Mouse (Mus musculus) forebrain, postnatal 0 days (tissue): Measurements from ENCODE around the gene Gm49388. TPM values are rescaled to one million over a fixed set of nuclear protein-coding genes. Genes with fewer than 3 reads are reported as not detected.

Source experiments
- ATAC-seq: fragments of 200-750 bp; cut with Nextera tagmentation; 2 replicates; pipeline ENCODE4 v1.8.0; 2017; ENCODE audit warnings: mild to moderate bottlenecking, moderate library complexity
- DNase-seq: peaks from one replicate; pipeline ENCODE4 v3.0.0-alpha.2; 2015
- H3K27ac ChIP-seq: fragments of 300-500 bp; sonication (generic); 2 replicates; pipeline ENCODE4 v1.5.1; 2014; ENCODE audit warnings: low read depth, mild to moderate bottlenecking, antibody characterized with exemption, low read length, moderate library complexity, mixed read lengths
- H3K27me3 ChIP-seq: fragments of 300-500 bp; sonication (generic); 2 replicates; pipeline ENCODE4 v1.6.1; 2014; ENCODE audit warnings: mild to moderate bottlenecking, low read length, mixed read lengths; ENCODE audit not compliant: insufficient read depth
- H3K36me3 ChIP-seq: fragments of 300-500 bp; sonication (generic); 2 replicates; pipeline ENCODE4 v1.6.1; 2014; ENCODE audit warnings: mild to moderate bottlenecking, moderate library complexity; ENCODE audit not compliant: insufficient read depth
- H3K4me1 ChIP-seq: fragments of 300-500 bp; sonication (generic); 2 replicates; pipeline ENCODE4 v1.6.1; 2014; ENCODE audit warnings: antibody characterized with exemption; ENCODE audit not compliant: insufficient read depth
- H3K4me2 ChIP-seq: fragments of 300-500 bp; sonication (generic); 2 replicates; pipeline ENCODE4 v1.6.1; 2014; ENCODE audit warnings: low read depth, mild to moderate bottlenecking, moderate library complexity
- H3K4me3 ChIP-seq: fragments of 300-500 bp; sonication (generic); 2 replicates; pipeline ENCODE4 v1.5.1; 2014; ENCODE audit warnings: low read depth, low read length, mixed read lengths
- H3K9ac ChIP-seq: fragments of 300-500 bp; sonication (generic); 2 replicates; pipeline ENCODE4 v1.6.1; 2014; ENCODE audit warnings: mild to moderate bottlenecking
- H3K9me3 ChIP-seq: fragments of 300-500 bp; sonication (generic); 2 replicates; pipeline ENCODE4 v1.6.1; 2016; ENCODE audit warnings: low read length
- CTCF ChIP-seq: sonication (generic); IDR thresholded peaks from 2 replicates; pipeline ENCODE4 v1.5.1; 2016; ENCODE audit warnings: antibody characterized with exemption, control low read depth, low read depth
- WGBS: fragments of 180-500 bp; shearing (Covaris S2); extraction: QIAGEN DNeasy Blood & Tissue Kit; methylation state at CpG from one replicate; pipeline ENCODE4 v1.1.7; 2014; 5-methylcytosine and 5-hydroxymethylcytosine counted together
- polyA plus RNA-seq: library from polyadenylated mRNA; unstranded; fragments of >200 nt; fragmentation: Nextera tagmentation; extraction: Ambion mirVana; gene quantifications from 2 replicates; pipeline ENCODE4 v1.2.1, GENCODE M21; 2015
- total RNA-seq: library from RNA; depleted of rRNA; stranded (reverse); fragments of >200 nt; gene quantifications from 2 replicates; pipeline ENCODE4 v1.2.3, GENCODE M21; 2014

The Gm49388 gene
- total and polyA plus RNA-seq, 2 experiments from 2014 or later = 0.05 TPM; not detected in 1

DNA sequence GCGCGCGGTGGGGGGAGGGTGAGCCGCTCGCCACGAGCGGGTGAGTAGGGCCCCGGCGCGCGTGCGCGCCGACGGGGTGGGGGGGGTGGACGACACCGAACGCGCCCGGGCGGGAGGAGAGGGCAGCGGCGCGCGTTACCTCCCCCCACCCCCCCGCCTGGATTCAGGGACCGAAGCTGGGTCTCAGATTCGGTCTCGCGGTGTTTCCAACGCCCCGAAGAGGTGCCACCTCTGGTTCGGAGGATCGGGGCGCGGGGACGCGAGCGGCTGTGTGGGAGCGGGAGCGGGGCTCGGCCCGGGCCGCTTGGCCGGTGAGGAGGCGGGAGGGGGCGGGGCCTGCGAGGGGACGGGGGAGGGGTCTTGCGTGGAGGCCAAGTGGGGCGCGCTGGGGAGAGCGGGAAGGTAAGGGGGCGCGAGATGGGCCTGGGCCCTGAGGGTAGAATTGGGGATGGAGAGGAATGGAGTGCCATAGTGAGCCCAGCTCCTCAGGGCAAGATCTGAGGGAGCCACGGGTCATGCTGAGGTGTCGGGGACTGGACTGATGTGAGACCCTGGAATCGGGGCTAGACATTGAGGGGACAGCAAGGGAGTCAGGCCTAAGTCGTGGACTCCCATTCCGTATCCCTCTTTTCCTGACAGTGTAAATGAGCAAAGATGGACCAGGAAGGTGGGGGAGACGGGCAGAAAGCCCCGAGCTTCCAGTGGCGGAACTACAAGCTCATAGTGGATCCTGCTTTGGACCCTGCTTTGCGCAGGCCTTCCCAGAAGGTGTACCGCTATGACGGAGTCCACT, 7.7 kb upstream of the Gm49388 start:
- no peak for TF ChIP-seq CTCF
- H3K27me3 ChIP-seq = no peaks in the 10 kb centered on the region
- H3K9ac ChIP-seq = peak overlapping the region; percentile 79
- peak overlapping the region; percentile 80 for H3K4me3 ChIP-seq
- H3K4me2 ChIP-seq = peak overlapping the region; percentile 72
- H3K36me3 ChIP-seq = peaks cover 25% of the 10 kb centered on the region
- 6% methylated on average over 57 of the region's 66 CpGs for WGBS
- H3K9me3 ChIP-seq = no peaks in the 10 kb centered on the region
- no peak; the same call in 1 of the 2 replicates for ATAC-seq
- peak overlapping the region; percentile 97 for H3K27ac ChIP-seq
- DNase-seq = peak; percentile 63
- H3K4me1 ChIP-seq = peaks cover 6% of the 10 kb centered on the region; the same call in 1 of the 2 replicates

DNA sequence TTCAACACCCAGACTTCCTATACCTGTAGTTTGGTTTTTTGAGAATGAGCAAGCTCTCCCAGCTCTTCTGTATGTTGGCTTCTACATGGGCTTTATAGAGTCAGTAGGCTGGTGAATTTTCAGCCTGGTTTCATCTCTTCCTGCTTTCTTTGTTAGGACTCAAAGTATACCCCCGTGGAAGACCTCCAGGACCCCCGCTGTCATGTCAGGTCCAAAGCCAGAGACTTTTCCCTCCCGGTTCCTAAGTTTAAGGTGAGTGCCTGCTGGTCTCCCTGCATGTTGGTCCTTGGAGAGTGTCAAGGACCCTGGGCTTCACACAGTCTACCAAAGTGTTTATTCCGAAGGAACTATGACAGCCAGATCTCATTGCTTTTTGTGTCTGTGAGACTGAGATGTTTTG, 7.1 kb upstream of the Gm49388 start:
- Histone ChIP-seq H3K4me2 (peak overlapping the region; percentile 72), H3K4me3 (peak overlapping the region; percentile 80), H3K9ac (peak overlapping the region; percentile 79), H3K36me3 (peaks cover 29% of the 10 kb centered on the region), H3K27me3 (no peaks in the 10 kb centered on the region), H3K4me1 (peaks cover 6% of the 10 kb centered on the region; the same call in 1 of the 2 replicates), H3K27ac (no peak overlapping the region), H3K9me3 (no peaks in the 10 kb centered on the region)
- ATAC-seq (no peak), DNase-seq (no peak)
- TF ChIP-seq CTCF = no peak
- WGBS = 69% methylated on average over 4 of the region's 4 CpGs

DNA sequence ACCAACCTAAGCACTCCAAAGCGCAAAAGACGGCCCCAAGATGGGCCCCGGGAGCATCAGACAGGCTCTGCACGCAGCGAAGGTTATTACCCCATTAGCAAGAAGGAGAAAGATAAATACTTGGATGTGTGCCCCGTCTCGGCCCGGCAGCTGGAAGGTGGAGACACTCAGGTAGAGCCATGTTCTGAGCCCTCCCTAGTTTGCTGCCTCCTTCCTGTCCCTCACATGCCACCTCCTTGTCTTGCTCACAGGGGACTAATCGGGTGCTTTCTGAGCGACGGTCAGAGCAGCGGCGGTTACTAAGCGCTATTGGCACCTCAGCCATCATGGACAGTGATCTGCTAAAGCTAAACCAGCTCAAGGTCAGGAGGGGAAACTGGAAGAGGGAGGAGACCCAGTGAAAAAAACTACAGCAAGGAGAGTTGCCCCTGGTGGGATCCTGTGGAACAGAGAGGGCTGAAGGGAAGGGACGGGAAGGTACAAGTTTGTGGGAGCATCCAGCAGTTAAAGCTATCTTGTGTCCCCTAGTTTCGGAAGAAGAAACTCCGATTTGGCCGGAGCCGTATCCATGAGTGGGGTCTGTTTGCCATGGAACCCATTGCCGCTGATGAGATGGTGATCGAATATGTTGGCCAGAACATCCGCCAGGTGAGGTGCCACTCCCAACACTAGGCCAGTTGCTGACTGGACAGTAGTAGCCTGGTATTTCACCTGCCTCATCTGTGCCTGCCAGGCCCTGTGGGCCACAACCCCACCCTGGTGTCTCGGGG, 11.9 kb downstream of the Gm49388 start:
- no peaks in the 10 kb centered on the region for H3K27me3 ChIP-seq
- H3K27ac ChIP-seq = no peak overlapping the region
- TF ChIP-seq CTCF = no peak
- ATAC-seq (no peak), DNase-seq (no peak)
- H3K4me1 ChIP-seq = no peaks in the 10 kb centered on the region
- H3K9me3 ChIP-seq = no peaks in the 10 kb centered on the region
- H3K9ac ChIP-seq = no peak overlapping the region
- H3K36me3 ChIP-seq = peaks cover 72% of the 10 kb centered on the region
- 94% methylated on average over 23 of the region's 23 CpGs for WGBS
- H3K4me3 ChIP-seq = no peak overlapping the region
- no peak overlapping the region for H3K4me2 ChIP-seq

DNA sequence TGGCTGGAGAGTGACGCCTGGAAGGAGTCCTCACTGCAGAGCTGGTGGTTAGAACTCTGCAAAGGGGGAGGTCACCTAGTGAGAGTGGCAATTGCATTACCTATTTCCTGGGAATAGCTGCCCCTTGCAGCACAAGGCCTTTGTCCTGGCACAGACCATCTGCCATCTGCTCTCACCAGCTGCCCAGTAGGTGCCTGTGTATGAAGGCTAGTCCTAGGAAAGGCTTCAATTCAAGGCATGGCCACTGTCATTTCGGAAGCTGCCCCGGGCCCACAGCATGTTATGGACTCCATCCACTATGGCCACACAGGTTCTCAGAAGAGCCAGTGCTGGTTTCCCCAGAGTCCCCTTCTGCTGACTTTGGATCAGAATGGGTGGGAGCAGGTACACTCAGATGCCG, 13.2 kb downstream of the Gm49388 start:
- Histone ChIP-seq H3K27ac (no peak overlapping the region), H3K36me3 (peaks cover 65% of the 10 kb centered on the region), H3K9ac (no peak overlapping the region), H3K9me3 (no peaks in the 10 kb centered on the region), H3K27me3 (no peaks in the 10 kb centered on the region), H3K4me3 (no peak overlapping the region), H3K4me2 (no peak overlapping the region), H3K4me1 (no peaks in the 10 kb centered on the region)
- 88% methylated on average over 4 of the region's 4 CpGs for WGBS
- no peak for DNase-seq
- no peak for ATAC-seq
- TF ChIP-seq CTCF = no peak

DNA sequence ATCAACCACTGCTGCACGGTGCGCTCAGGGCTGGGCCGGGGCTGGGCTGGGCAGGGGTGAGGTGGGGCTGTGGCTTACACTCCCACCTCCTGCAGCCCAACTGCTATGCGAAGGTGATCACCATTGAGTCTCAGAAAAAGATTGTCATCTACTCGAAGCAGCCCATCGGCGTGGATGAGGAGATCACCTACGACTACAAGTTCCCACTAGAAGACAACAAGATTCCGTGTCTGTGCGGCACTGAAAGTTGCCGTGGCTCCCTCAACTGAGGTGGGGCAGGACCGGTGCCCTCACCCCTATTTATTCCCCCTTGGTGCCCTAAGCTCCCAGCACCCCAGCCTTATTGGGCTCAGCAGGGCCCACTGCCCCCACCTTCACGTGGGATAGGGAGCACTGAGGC, 13.8 kb downstream of the Gm49388 start:
- DNase-seq = no peak
- Histone ChIP-seq H3K4me3 (no peak overlapping the region), H3K4me2 (no peak overlapping the region), H3K9me3 (no peaks in the 10 kb centered on the region), H3K36me3 (peaks cover 64% of the 10 kb centered on the region), H3K27me3 (no peaks in the 10 kb centered on the region), H3K27ac (no peak overlapping the region), H3K4me1 (no peaks in the 10 kb centered on the region), H3K9ac (no peak overlapping the region)
- TF ChIP-seq CTCF = no peak
- no peak for ATAC-seq
- WGBS = 91% methylated on average over 13 of the region's 13 CpGs

DNA sequence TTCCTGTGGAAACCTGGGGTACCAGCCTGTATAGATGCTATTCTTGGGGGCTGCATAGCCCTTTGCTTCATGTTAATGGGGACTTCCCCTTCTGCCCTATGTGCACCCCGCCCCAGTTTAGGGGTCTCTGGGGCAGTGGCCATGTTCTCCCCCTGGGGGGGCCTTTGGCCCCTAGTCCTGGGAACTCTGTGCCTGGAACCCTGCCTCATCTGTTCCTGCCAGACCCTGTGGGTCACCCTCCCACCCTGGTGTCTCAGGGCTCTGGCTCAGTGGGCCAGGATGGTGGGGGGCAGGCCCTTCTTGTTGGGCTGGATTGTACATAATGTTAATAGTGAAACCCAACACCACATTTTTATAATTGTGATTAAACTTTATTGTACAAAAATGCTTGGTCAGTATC, 14.3 kb downstream of the Gm49388 start:
- WGBS = 86% methylated on average over 1 of the region's 1 CpGs
- no peak overlapping the region for H3K4me2 ChIP-seq
- peaks cover 67% of the 10 kb centered on the region for H3K36me3 ChIP-seq

More for the DNA sequence above, 14.3 kb downstream of the Gm49388 start:
- H3K27ac ChIP-seq = no peak overlapping the region
- no peaks in the 10 kb centered on the region for H3K4me1 ChIP-seq
- H3K27me3 ChIP-seq = no peaks in the 10 kb centered on the region
- no peaks in the 10 kb centered on the region for H3K9me3 ChIP-seq
- no peak for DNase-seq
- no peak overlapping the region for H3K9ac ChIP-seq
- no peak for TF ChIP-seq CTCF
- no peak overlapping the region for H3K4me3 ChIP-seq
- ATAC-seq = no peak
